8 mouse cellular contexts compared by ENCODE assay signal in the genomic region with DNA sequence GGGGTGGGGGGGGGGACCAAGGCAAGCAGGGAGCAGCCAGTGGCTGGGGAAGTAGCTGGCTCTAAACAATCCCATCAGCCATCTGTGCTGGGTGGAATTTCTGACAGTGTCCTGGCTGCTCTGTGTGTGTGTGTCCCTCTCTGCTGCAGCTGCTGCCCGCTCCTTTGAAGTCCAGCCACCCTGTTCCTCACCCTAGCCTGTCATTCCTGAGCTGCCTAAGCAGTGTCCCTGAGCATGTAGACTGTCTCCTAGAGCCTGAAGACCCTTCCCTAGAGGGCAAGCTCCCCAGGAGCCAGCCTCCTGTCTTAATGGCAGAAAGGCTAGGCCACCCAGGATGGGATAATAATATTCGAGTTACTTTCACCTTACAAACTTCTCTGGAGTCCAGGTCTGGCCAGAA. TPM values are rescaled to one million over a fixed set of nuclear protein-coding genes. Genes with fewer than 3 reads are reported as not detected.
DNase-seq lines count a peak whose midpoint lies in the region; ATAC-seq and TF ChIP-seq lines count a peak whose summit lies in the region.

No protein-coding gene starts in this region.

- H3K36me3 ChIP-seq in hindbrain, embryonic 10.5 days: no peaks in the 10 kb centered on the region
- H3K36me3 ChIP-seq in hindbrain, embryonic 11.5 days (ENCODE audit: control insufficient read depth, insufficient read depth, low read length): no peaks in the 10 kb centered on the region
- no peaks in the 10 kb centered on the region for H3K36me3 ChIP-seq in testis, adult 2 months (ENCODE audit: control insufficient read depth, insufficient read depth, low read length)
- no peaks in the 10 kb centered on the region for H3K36me3 ChIP-seq in intestine, embryonic 15.5 days

- H3K27ac ChIP-seq in hindbrain, embryonic 10.5 days: peak overlapping the region; percentile 78
- H3K27ac ChIP-seq in hindbrain, embryonic 11.5 days (ENCODE audit: low read depth, low read length): no peak overlapping the region
- peak overlapping the region; percentile 12; the same call in 1 of the 2 replicates for H3K27ac ChIP-seq in testis, adult 2 months (ENCODE audit: control insufficient read depth, insufficient read depth, low read depth, low read length)
- peak overlapping the region; percentile 85 for H3K27ac ChIP-seq in intestine, embryonic 15.5 days

- peaks cover 90% of the 10 kb centered on the region for H3K4me1 ChIP-seq in hindbrain, embryonic 10.5 days (replicated peaks)
- H3K4me1 ChIP-seq in hindbrain, embryonic 11.5 days (replicated peaks; ENCODE audit: control insufficient read depth, insufficient read depth, low read length): peaks cover 14% of the 10 kb centered on the region
- peaks cover 6% of the 10 kb centered on the region for H3K4me1 ChIP-seq in testis, adult 2 months (ENCODE audit: control insufficient read depth, insufficient read depth, low read length)
- H3K4me1 ChIP-seq in intestine, embryonic 15.5 days (replicated peaks): peaks cover 76% of the 10 kb centered on the region

- no peak for ATAC-seq in hindbrain, embryonic 11.5 days (ENCODE audit: low FRiP score)
- no peak for ATAC-seq in intestine, embryonic 15.5 days

- DNase-seq in hindbrain, embryonic 10.5 days (ENCODE audit: low spot score): no peak
- DNase-seq in hindbrain, embryonic 11.5 days (ENCODE audit: low spot score): no peak
- no peak for DNase-seq in testis, postnatal 10 days (ENCODE audit: low spot score)
- DNase-seq in natural killer cell, adult 2 months (ENCODE audit: low spot score in 2 of 2): no peak
- DNase-seq in urinary bladder, adult 18-20 months (ENCODE audit: low spot score in 2 of 2): no peak
- DNase-seq in cerebellum, postnatal 25 days: no peak

- H3K9me3 ChIP-seq in hindbrain, embryonic 10.5 days: no peaks in the 10 kb centered on the region
- H3K9me3 ChIP-seq in hindbrain, embryonic 11.5 days (ENCODE audit: control insufficient read depth, low read length): no peaks in the 10 kb centered on the region
- H3K9me3 ChIP-seq in intestine, embryonic 15.5 days: no peaks in the 10 kb centered on the region

- TF ChIP-seq CTCF in testis, adult 2 months (IDR thresholded peaks at IDR 0.05; ENCODE audit: control insufficient read depth, insufficient read depth, insufficient replicate concordance, low read depth, low read length): no peak

- peaks cover 12% of the 10 kb centered on the region; the same call in 1 of the 2 replicates for H3K27me3 ChIP-seq in hindbrain, embryonic 10.5 days (ENCODE audit: insufficient read depth, poor library complexity, severe bottlenecking)
- H3K27me3 ChIP-seq in hindbrain, embryonic 11.5 days (ENCODE audit: control insufficient read depth, insufficient read depth, low read length): no peaks in the 10 kb centered on the region
- no peaks in the 10 kb centered on the region for H3K27me3 ChIP-seq in testis, adult 2 months (ENCODE audit: control insufficient read depth, insufficient read depth, low read length)
- H3K27me3 ChIP-seq in intestine, embryonic 15.5 days (replicated peaks): no peaks in the 10 kb centered on the region

- no peak overlapping the region for H3K4me2 ChIP-seq in hindbrain, embryonic 11.5 days (replicated peaks; ENCODE audit: low read depth, low read length)
- H3K4me2 ChIP-seq in intestine, embryonic 15.5 days (replicated peaks): no peak overlapping the region

- no peak for TF ChIP-seq POLR2A in testis, adult 2 months (IDR thresholded peaks at IDR 0.05; ENCODE audit: control insufficient read depth, low read depth, low read length)

- H3K9ac ChIP-seq in hindbrain, embryonic 11.5 days (ENCODE audit: low read depth, low read length): no peak overlapping the region
- peak overlapping the region; percentile 6; the same call in 1 of the 2 replicates for H3K9ac ChIP-seq in intestine, embryonic 15.5 days

- WGBS in hindbrain, embryonic 10.5 days: 54% methylated on average over 2 of the region's 2 CpGs
- 36% methylated on average over 2 of the region's 2 CpGs for WGBS in hindbrain, embryonic 11.5 days
- WGBS in intestine, embryonic 15.5 days: 32% methylated on average over 2 of the region's 2 CpGs

- no peak overlapping the region for H3K4me3 ChIP-seq in hindbrain, embryonic 10.5 days
- no peak overlapping the region for H3K4me3 ChIP-seq in hindbrain, embryonic 11.5 days (ENCODE audit: low read depth, low read length)
- H3K4me3 ChIP-seq in testis, adult 2 months (ENCODE audit: control insufficient read depth, low read depth, low read length): no peak overlapping the region
- H3K4me3 ChIP-seq in intestine, embryonic 15.5 days (replicated peaks): no peak overlapping the region

RNA-seq across cellular contexts. Expression of a gene that starts 47.8 kb away (rescaled TPM):
- polyA plus RNA-seq in hindbrain, embryonic 10.5 days (2016; fragmentation: Nextera tagmentation; extraction: Ambion mirVana): 72.2 and 74.1 TPM in 2 replicates
- 83.2 and 84.5 TPM in 2 replicates for polyA plus RNA-seq in hindbrain, embryonic 11.5 days (2014; fragmentation: Nextera tagmentation; extraction: Ambion mirVana)
- 29.8 and 46.7 TPM in 2 replicates for polyA plus RNA-seq in testis, adult 2 months (2012; rRNA removed)
- polyA plus RNA-seq in intestine, embryonic 15.5 days (2015; fragmentation: Nextera tagmentation; extraction: Ambion mirVana): 59.6 and 62.3 TPM in 2 replicates

RNA-seq across cellular contexts. Expression of a gene that starts 58.5 kb away (rescaled TPM):
- polyA plus RNA-seq in hindbrain, embryonic 10.5 days (2016; fragmentation: Nextera tagmentation; extraction: Ambion mirVana): 20.5 and 27.1 TPM in 2 replicates
- 17.6 TPM in 2 replicates for polyA plus RNA-seq in hindbrain, embryonic 11.5 days (2014; fragmentation: Nextera tagmentation; extraction: Ambion mirVana)
- 1.9 and 3.9 TPM in 2 replicates for polyA plus RNA-seq in testis, adult 2 months (2012; rRNA removed)
- 14.2 and 17.6 TPM in 2 replicates for polyA plus RNA-seq in intestine, embryonic 15.5 days (2015; fragmentation: Nextera tagmentation; extraction: Ambion mirVana)
